Mouse (Mus musculus) stomach, embryonic 16.5 days (tissue): Measurements from ENCODE around the gene Slc35g2. TPM values are rescaled to one million over a fixed set of nuclear protein-coding genes. Genes with fewer than 3 reads are reported as not detected.
A peak's percentile ranks its signal among the peaks of the same experiment; 100 is the strongest.

Source experiments
- ATAC-seq: fragments of 200-750 bp; cut with Nextera tagmentation; 2 replicates; pipeline ENCODE4 v1.8.0; 2017; ENCODE audit warnings: moderate number of reproducible peaks, moderate TSS enrichment; ENCODE audit not compliant: insufficient read depth, low FRiP score
- H3K27ac ChIP-seq: fragments of 300-500 bp; sonication (generic); 2 replicates; pipeline ENCODE4 v1.5.1; 2014; ENCODE audit warnings: low read length
- H3K27me3 ChIP-seq: fragments of 300-500 bp; sonication (generic); 2 replicates; pipeline ENCODE4 v1.6.1; 2014; ENCODE audit warnings: low read length, control low read depth, mixed read lengths; ENCODE audit not compliant: control insufficient read depth, insufficient read depth
- H3K36me3 ChIP-seq: fragments of 300-500 bp; sonication (generic); 2 replicates; pipeline ENCODE4 v1.6.1; 2014; ENCODE audit warnings: low read length; ENCODE audit not compliant: control insufficient read depth, insufficient read depth
- H3K4me1 ChIP-seq: fragments of 300-500 bp; sonication (generic); 2 replicates; pipeline ENCODE4 v1.6.1; 2014; ENCODE audit warnings: low read length, control low read depth, mixed read lengths; ENCODE audit not compliant: control insufficient read depth, insufficient read depth
- H3K4me2 ChIP-seq: fragments of 300-500 bp; sonication (generic); 2 replicates; pipeline ENCODE4 v1.6.1; 2014; ENCODE audit warnings: low read depth, low read length, mixed read lengths
- H3K4me3 ChIP-seq: fragments of 300-500 bp; sonication (generic); replicated peaks from 2 replicates; pipeline ENCODE4 v1.5.1; 2014; ENCODE audit warnings: mild to moderate bottlenecking, low read length
- H3K9ac ChIP-seq: fragments of 300-500 bp; sonication (generic); 2 replicates; pipeline ENCODE4 v1.6.1; 2014; ENCODE audit warnings: low read length
- H3K9me3 ChIP-seq: fragments of 300-500 bp; sonication (generic); replicated peaks from 2 replicates; pipeline ENCODE4 v1.6.1; 2016; ENCODE audit warnings: low read length, control low read depth; ENCODE audit not compliant: control insufficient read depth
- WGBS: fragments of 180-500 bp; shearing (Covaris S2); extraction: QIAGEN DNeasy Blood & Tissue Kit; methylation state at CpG from one replicate; pipeline ENCODE4 v1.1.7; 2014; 5-methylcytosine and 5-hydroxymethylcytosine counted together
- polyA plus RNA-seq: library from polyadenylated mRNA; unstranded; fragments of >200 nt; fragmentation: Nextera tagmentation; extraction: Ambion mirVana; gene quantifications from 2 replicates; pipeline ENCODE4 v1.2.1, GENCODE M21; 2015

Slc35g2 gene
- 7.5 and 9.2 TPM in 2 replicates for polyA plus RNA-seq

DNA sequence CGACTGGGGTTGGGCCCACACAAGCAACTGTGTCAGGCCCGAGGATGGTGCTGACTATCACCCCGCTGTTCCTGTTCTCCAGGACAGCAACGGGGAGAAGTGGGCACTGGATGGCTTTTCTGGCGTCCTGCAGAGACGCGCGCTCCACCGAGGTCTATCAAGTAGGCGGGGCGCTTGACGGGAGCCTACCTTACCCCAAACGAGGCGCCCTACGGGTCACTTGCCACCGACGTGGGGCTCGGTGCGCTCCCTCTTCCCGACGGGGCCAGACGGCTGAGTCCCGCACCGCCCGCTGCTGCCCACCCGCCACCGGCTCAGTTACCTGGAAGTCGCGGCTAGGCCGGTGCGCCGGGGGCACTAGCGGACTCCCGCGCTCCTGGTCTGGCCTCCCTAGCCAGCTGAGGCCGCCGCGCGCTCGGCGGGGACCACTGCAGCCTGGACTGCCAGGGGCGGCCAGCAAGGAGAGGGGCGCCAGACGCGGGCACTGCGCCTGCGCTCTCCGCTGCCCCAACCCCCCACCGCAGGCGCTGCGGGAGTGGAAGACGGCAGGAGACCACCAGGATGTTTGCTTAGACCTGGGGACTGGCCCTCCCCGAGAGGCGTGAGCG, at the start of gene Slc35g2:
Slc35g2 (minus strand) TSS at position 465 of the 608 bp plus-strand sequence.
- Histone ChIP-seq H3K27ac (no peak within 1 kb of the TSS; the same call in 1 of the 2 replicates), H3K4me2 (peak within 1 kb of the TSS; percentile 93), H3K36me3 (no peaks in the 10 kb centered on the region), H3K27me3 (no peaks in the 10 kb centered on the region), H3K9me3 (no peaks in the 10 kb centered on the region), H3K4me3 (peak within 1 kb of the TSS; percentile 74), H3K4me1 (no peaks in the 10 kb centered on the region), H3K9ac (peak within 1 kb of the TSS; percentile 85)
- WGBS = 1% methylated on average over 55 of the region's 55 CpGs
- ATAC-seq = peak; percentile 77

DNA sequence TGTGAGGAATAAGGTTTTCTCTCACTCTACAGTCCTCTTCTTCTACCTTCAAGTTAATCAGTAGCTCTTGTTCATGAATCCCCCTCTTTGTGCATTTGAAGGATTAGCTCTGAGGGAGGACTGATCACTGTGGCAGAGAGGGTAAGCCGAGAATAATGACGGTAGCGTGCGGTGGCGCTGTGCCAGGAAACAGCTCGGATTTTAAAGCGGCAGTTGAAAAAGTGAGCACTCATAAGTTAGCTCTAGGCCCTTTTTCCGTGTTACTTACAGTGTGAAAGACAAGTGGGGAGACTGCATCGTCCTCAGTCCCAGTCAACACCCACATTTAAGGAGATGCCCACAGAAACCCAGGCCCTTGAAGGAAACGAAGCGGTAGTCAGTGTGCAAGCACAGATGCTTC, 46.1 kb upstream of the Slc35g2 start:
- 26% methylated on average over 11 of the region's 11 CpGs for WGBS
- no peak for ATAC-seq
- H3K4me3 ChIP-seq = 0 out of 2 replicates have a peak overlapping the region, but pooled peaks have one; percentile 1
- H3K27me3 ChIP-seq = no peaks in the 10 kb centered on the region
- H3K9me3 ChIP-seq = no peaks in the 10 kb centered on the region
- no peak overlapping the region for H3K9ac ChIP-seq
- no peak overlapping the region for H3K27ac ChIP-seq
- no peaks in the 10 kb centered on the region for H3K36me3 ChIP-seq
- 0 out of 2 replicates have a peak, but pooled peaks cover 4% of the 10 kb centered on the region for H3K4me1 ChIP-seq
- peak overlapping the region; percentile 8; the same call in 1 of the 2 replicates for H3K4me2 ChIP-seq

- 86% methylated on average over 3 of the region's 3 CpGs for WGBS
- 0 out of 2 replicates have a peak, but pooled peaks cover 4% of the 10 kb centered on the region for H3K4me1 ChIP-seq
- no peaks in the 10 kb centered on the region for H3K36me3 ChIP-seq
- no peak overlapping the region for H3K4me3 ChIP-seq
- no peak overlapping the region for H3K9ac ChIP-seq
- H3K27me3 ChIP-seq = no peaks in the 10 kb centered on the region
- no peak overlapping the region for H3K27ac ChIP-seq
- H3K4me2 ChIP-seq = no peak overlapping the region
- no peaks in the 10 kb centered on the region for H3K9me3 ChIP-seq
- ATAC-seq = no peak
These were observed 42.7 kb upstream of the Slc35g2 start for GRCm38 (mm10) chr9:100613501-100614071.

DNA sequence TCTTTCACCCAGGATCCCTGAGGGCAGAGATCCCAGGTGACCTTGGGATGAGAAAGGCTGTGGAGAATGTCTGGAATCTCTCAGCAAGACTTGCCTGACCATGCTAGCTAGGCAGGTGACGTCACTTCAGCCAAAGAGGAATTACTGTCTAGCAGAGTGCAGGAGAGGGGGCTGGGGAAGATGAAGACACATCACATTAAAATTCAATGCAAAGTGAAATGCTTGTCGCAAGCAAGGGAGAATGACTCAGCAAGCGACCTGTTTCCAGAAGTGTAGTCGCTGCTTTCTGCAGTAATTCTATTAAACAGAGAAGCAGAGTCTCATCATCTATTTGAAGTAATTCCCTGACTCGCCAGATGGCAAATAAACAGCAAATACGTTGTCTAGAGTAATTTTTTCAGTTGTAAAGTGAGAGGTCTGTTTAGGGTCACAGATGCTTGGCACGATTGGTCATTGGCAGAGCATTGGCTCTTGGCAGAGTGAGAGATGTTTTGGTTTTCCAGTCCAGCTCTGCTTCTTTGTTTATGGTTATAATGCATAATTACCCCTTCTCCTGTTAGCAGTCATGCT, 35.2 kb upstream of the Slc35g2 start:
- 33% methylated on average over 7 of the region's 7 CpGs for WGBS

GRCm38 (mm10) chr9:100605522-100605921, 34.6 kb upstream of the Slc35g2 start:
- Histone ChIP-seq H3K4me3 (no peak overlapping the region), H3K4me2 (no peak overlapping the region), H3K36me3 (no peaks in the 10 kb centered on the region), H3K27me3 (no peaks in the 10 kb centered on the region), H3K4me1 (no peaks in the 10 kb centered on the region), H3K9ac (no peak overlapping the region), H3K9me3 (no peaks in the 10 kb centered on the region), H3K27ac (no peak overlapping the region)
- ATAC-seq = no peak
- 83% methylated on average over 1 of the region's 1 CpGs for WGBS

More for the DNA sequence above, 35.2 kb upstream of the Slc35g2 start:
- Histone ChIP-seq H3K4me2 (no peak overlapping the region), H3K4me1 (no peaks in the 10 kb centered on the region), H3K36me3 (no peaks in the 10 kb centered on the region), H3K27ac (no peak overlapping the region), H3K4me3 (no peak overlapping the region), H3K9me3 (no peaks in the 10 kb centered on the region), H3K27me3 (no peaks in the 10 kb centered on the region), H3K9ac (no peak overlapping the region)
- peak; percentile 33; the same call in 1 of the 2 replicates for ATAC-seq

DNA sequence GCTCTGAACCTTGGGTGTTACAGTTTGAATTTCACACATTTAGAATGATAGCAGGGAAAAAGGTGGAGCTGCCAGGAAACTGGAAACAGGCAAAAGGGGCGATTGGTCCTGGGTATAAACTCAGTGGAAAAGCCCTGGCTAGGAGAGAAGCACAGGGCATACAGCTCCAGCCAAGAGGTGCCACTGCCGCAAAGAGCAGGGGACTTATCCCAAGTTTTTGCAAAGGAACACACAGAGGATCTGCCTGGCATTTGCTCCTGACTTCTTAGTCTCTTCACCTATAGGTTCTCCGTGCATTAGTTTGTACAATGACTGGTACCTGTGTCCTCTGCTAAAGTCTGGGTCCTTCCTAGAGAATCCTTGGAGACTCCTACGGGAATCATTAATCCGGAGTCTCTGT, 32.3 kb upstream of the Slc35g2 start:
- no peaks in the 10 kb centered on the region for H3K9me3 ChIP-seq
- no peak for ATAC-seq
- 59% methylated on average over 5 of the region's 5 CpGs for WGBS

GRCm38 (mm10) chr9:100602130-100602529, 31.2 kb upstream of the Slc35g2 start:
- H3K9ac ChIP-seq = no peak overlapping the region
- 80% methylated on average over 1 of the region's 1 CpGs for WGBS
- H3K9me3 ChIP-seq = no peaks in the 10 kb centered on the region
- ATAC-seq = no peak
- no peaks in the 10 kb centered on the region for H3K27me3 ChIP-seq
- no peaks in the 10 kb centered on the region for H3K36me3 ChIP-seq
- H3K4me3 ChIP-seq = no peak overlapping the region
- H3K4me2 ChIP-seq = no peak overlapping the region
- H3K4me1 ChIP-seq = no peaks in the 10 kb centered on the region
- H3K27ac ChIP-seq = no peak overlapping the region

More for the DNA sequence above, 32.3 kb upstream of the Slc35g2 start:
- no peak overlapping the region for H3K27ac ChIP-seq
- no peak overlapping the region for H3K9ac ChIP-seq
- H3K36me3 ChIP-seq = no peaks in the 10 kb centered on the region
- H3K4me3 ChIP-seq = no peak overlapping the region
- no peaks in the 10 kb centered on the region for H3K4me1 ChIP-seq
- no peaks in the 10 kb centered on the region for H3K27me3 ChIP-seq
- no peak overlapping the region for H3K4me2 ChIP-seq

- no peaks in the 10 kb centered on the region for H3K9me3 ChIP-seq
- no peak overlapping the region for H3K27ac ChIP-seq
- no peak overlapping the region for H3K4me3 ChIP-seq
- no peak overlapping the region for H3K9ac ChIP-seq
- no peaks in the 10 kb centered on the region for H3K36me3 ChIP-seq
- ATAC-seq = 0 out of 2 replicates have a peak, but pooled peaks have one; percentile 62
- H3K4me2 ChIP-seq = no peak overlapping the region
- 64% methylated on average over 3 of the region's 3 CpGs for WGBS
- H3K4me1 ChIP-seq = no peaks in the 10 kb centered on the region
- no peaks in the 10 kb centered on the region for H3K27me3 ChIP-seq
These were observed 29.0 kb upstream of the Slc35g2 start for GRCm38 (mm10) chr9:100599761-100600328.

DNA sequence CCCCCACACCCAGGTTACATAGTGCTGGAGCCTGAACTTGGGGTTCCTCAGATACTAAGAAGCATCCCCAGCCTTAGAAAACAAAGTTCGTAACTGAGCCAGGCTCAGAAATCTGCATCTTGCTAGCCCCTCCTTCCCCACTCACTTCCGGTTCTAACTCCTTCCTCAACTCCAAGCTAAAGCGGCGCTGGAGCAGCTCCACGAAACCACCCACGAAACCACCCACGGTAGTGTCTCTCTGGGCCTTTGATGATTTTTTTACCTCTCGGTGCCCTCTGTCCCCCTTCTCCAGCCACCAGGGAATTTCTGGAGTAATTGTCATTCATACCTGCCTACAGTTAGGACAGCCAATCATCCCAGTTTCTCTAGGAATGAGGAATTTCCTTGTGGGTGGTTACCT, 26.7 kb upstream of the Slc35g2 start, which contains the start of gene Stag1:
Stag1 (plus strand) TSS at position 253 of the 400 bp plus-strand sequence.
- 92% methylated on average over 8 of the region's 8 CpGs for WGBS
- H3K4me1 ChIP-seq = no peaks in the 10 kb centered on the region
- H3K9ac ChIP-seq = no peak within 1 kb of the TSS
- no peak within 1 kb of the TSS for H3K27ac ChIP-seq
- H3K27me3 ChIP-seq = no peaks in the 10 kb centered on the region
- ATAC-seq = no peak
- no peak within 1 kb of the TSS for H3K4me2 ChIP-seq
- no peaks in the 10 kb centered on the region for H3K36me3 ChIP-seq
- H3K4me3 ChIP-seq = no peak within 1 kb of the TSS
- no peaks in the 10 kb centered on the region for H3K9me3 ChIP-seq
